9 mouse cellular contexts compared by ENCODE assay signal in the genomic region with DNA sequence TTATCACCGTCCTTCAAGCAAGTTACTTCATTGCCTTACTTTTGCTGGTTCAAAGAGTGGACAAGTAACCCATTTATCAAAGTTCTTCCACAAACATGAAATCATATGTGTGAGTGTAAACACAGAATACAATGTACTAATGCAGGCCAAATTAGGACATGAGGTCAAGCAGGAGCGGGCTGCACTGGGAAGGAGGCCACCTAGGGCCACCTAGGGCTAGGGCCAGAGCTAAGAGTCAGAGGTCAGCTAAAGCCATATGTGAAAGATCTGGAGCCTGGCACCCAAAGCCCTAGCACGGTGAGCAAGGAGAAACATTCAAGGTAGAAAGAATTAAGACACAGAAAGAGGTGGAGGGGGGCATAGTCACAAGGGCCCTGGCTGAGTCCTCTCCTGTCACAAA. TPM values are rescaled to one million over a fixed set of nuclear protein-coding genes. Genes with fewer than 3 reads are reported as not detected.
DNase-seq lines count a peak whose midpoint lies in the region; ATAC-seq and TF ChIP-seq lines count a peak whose summit lies in the region.
"Had no signal": no experiment of that assay in that cellular context is flagged by ENCODE, and none has a peak within 500 bp of the region (broad histone marks: within the 10 kb centered on the region; RNA-seq: fewer than 3 reads in every experiment).

No protein-coding gene starts in this region.

- no peak for TF ChIP-seq EP300 in stomach, postnatal 0 days (optimal IDR thresholded peaks at IDR 0.05)

- H3K27me3 ChIP-seq in heart, embryonic 12.5 days (replicated peaks): no peaks in the 10 kb centered on the region
- H3K27me3 ChIP-seq in stomach, embryonic 15.5 days (replicated peaks): no peaks in the 10 kb centered on the region
- no peaks in the 10 kb centered on the region for H3K27me3 ChIP-seq in stomach, postnatal 0 days (ENCODE audit: control insufficient read depth, insufficient read depth, low read length)
- no peaks in the 10 kb centered on the region for H3K27me3 ChIP-seq in liver, embryonic 11.5 days (replicated peaks; ENCODE audit: control insufficient read depth, insufficient read depth, low read length)

- H3K4me3 ChIP-seq in heart, embryonic 12.5 days: no peak overlapping the region
- H3K4me3 ChIP-seq in stomach, embryonic 15.5 days (replicated peaks): peak overlapping the region; percentile 86; the same call in 1 of the 2 replicates
- H3K4me3 ChIP-seq in stomach, postnatal 0 days (ENCODE audit: low read depth, low read length): no peak overlapping the region
- H3K4me3 ChIP-seq in liver, embryonic 11.5 days (ENCODE audit: low read depth, low read length): 0 out of 2 replicates have a peak overlapping the region, but pooled peaks have one; percentile 92

- H3K27ac ChIP-seq in heart, embryonic 12.5 days (ENCODE audit: poor library complexity, severe bottlenecking): no peak overlapping the region
- H3K27ac ChIP-seq in stomach, embryonic 15.5 days: no peak overlapping the region
- no peak overlapping the region for H3K27ac ChIP-seq in stomach, postnatal 0 days (replicated peaks)
- no peak overlapping the region for H3K27ac ChIP-seq in liver, embryonic 11.5 days (ENCODE audit: low read depth, low read length)

- no peaks in the 10 kb centered on the region for H3K9me3 ChIP-seq in heart, embryonic 12.5 days (replicated peaks)
- H3K9me3 ChIP-seq in stomach, embryonic 15.5 days: no peaks in the 10 kb centered on the region
- no peaks in the 10 kb centered on the region for H3K9me3 ChIP-seq in stomach, postnatal 0 days (ENCODE audit: control insufficient read depth, low read length)
- no peaks in the 10 kb centered on the region for H3K9me3 ChIP-seq in liver, embryonic 11.5 days (ENCODE audit: control insufficient read depth, low read length)

- peaks cover 42% of the 10 kb centered on the region for H3K36me3 ChIP-seq in heart, embryonic 12.5 days
- H3K36me3 ChIP-seq in stomach, embryonic 15.5 days: peaks cover 39% of the 10 kb centered on the region
- peaks cover 27% of the 10 kb centered on the region for H3K36me3 ChIP-seq in stomach, postnatal 0 days (ENCODE audit: control insufficient read depth, insufficient read depth, low read length)
- peaks cover 39% of the 10 kb centered on the region for H3K36me3 ChIP-seq in liver, embryonic 11.5 days (ENCODE audit: control insufficient read depth, insufficient read depth, low read length)

- TF ChIP-seq CTCF in stomach, postnatal 0 days (IDR thresholded peaks at IDR 0.05; ENCODE audit: low read depth): no peak

- no peak overlapping the region for H3K9ac ChIP-seq in heart, embryonic 12.5 days
- H3K9ac ChIP-seq in stomach, embryonic 15.5 days: no peak overlapping the region
- H3K9ac ChIP-seq in stomach, postnatal 0 days (ENCODE audit: low read length): no peak overlapping the region
- peak overlapping the region; percentile 89 for H3K9ac ChIP-seq in liver, embryonic 11.5 days (ENCODE audit: low read depth, low read length)

- WGBS in heart, embryonic 12.5 days: 92% methylated on average over 3 of the region's 3 CpGs
- 66% methylated on average over 3 of the region's 3 CpGs for WGBS in stomach, embryonic 15.5 days
- WGBS in stomach, postnatal 0 days: 60% methylated on average over 3 of the region's 3 CpGs
- 86% methylated on average over 3 of the region's 3 CpGs for WGBS in liver, embryonic 11.5 days

- ATAC-seq in heart, embryonic 12.5 days (ENCODE audit: insufficient number of reproducible peaks, low FRiP score): no peak
- ATAC-seq in stomach, embryonic 15.5 days (ENCODE audit: insufficient read depth, low FRiP score, low read depth): no peak
- ATAC-seq in stomach, postnatal 0 days (ENCODE audit: low FRiP score, low TSS enrichment): no peak
- no peak for ATAC-seq in liver, embryonic 11.5 days (replicated peaks; ENCODE audit: low FRiP score)

- peak overlapping the region; percentile 97 for H3K4me2 ChIP-seq in heart, embryonic 12.5 days
- no peak overlapping the region for H3K4me2 ChIP-seq in stomach, embryonic 15.5 days
- H3K4me2 ChIP-seq in stomach, postnatal 0 days (replicated peaks; ENCODE audit: low read depth): no peak overlapping the region
- H3K4me2 ChIP-seq in liver, embryonic 11.5 days: peak overlapping the region; percentile 97

- no peak for DNase-seq in heart, adult 18-20 months
- DNase-seq in stomach, postnatal 0 days (ENCODE audit: low spot score): no peak
- no peak for DNase-seq in liver, embryonic 11.5 days (ENCODE audit: low spot score)
- DNase-seq in ovary, postnatal 10 days (ENCODE audit: low spot score): no peak
- no peak for DNase-seq in right cerebral cortex, adult 18-20 months
- DNase-seq: heart, postnatal 36 days; layer of hippocampus, postnatal 36 days had no signal

- H3K4me1 ChIP-seq in heart, embryonic 12.5 days (replicated peaks): peaks cover 23% of the 10 kb centered on the region
- H3K4me1 ChIP-seq in stomach, embryonic 15.5 days: peaks cover 13% of the 10 kb centered on the region
- peaks cover 2% of the 10 kb centered on the region; the same call in 1 of the 2 replicates for H3K4me1 ChIP-seq in stomach, postnatal 0 days (replicated peaks; ENCODE audit: control insufficient read depth, insufficient read depth)
- peaks cover 21% of the 10 kb centered on the region for H3K4me1 ChIP-seq in liver, embryonic 11.5 days (replicated peaks; ENCODE audit: control insufficient read depth, insufficient read depth, low read length)

RNA-seq across cellular contexts. Expression of a gene that starts 2.3 kb away (rescaled TPM):
- polyA plus RNA-seq in heart, embryonic 12.5 days (2016; fragmentation: Nextera tagmentation; extraction: Ambion mirVana): 23.2 and 25.6 TPM in 2 replicates
- total RNA-seq in heart, adult 18-20 months (2021): 10 to 100 TPM; 10.3 to 12.0 TPM
- polyA plus RNA-seq in stomach, embryonic 15.5 days (2015; fragmentation: Nextera tagmentation; extraction: Ambion mirVana): 19.3 and 22.0 TPM in 2 replicates
- 8.2 and 10.0 TPM in 2 replicates for polyA plus RNA-seq in stomach, postnatal 0 days (2015; fragmentation: Nextera tagmentation; extraction: Ambion mirVana)
- 20.2 and 23.7 TPM in 2 replicates for polyA plus RNA-seq in liver, embryonic 11.5 days (2014; fragmentation: Nextera tagmentation; extraction: Ambion mirVana)

RNA-seq across cellular contexts. Expression of a gene that starts 29.4 kb away (rescaled TPM):
- 199 and 214 TPM in 2 replicates for polyA plus RNA-seq in heart, embryonic 12.5 days (2016; fragmentation: Nextera tagmentation; extraction: Ambion mirVana)
- total RNA-seq in heart, adult 18-20 months (2021): 100 to 1,000 TPM; 146 to 151 TPM
- polyA plus RNA-seq in stomach, embryonic 15.5 days (2015; fragmentation: Nextera tagmentation; extraction: Ambion mirVana): 220 and 221 TPM in 2 replicates
- polyA plus RNA-seq in stomach, postnatal 0 days (2015; fragmentation: Nextera tagmentation; extraction: Ambion mirVana): 171 and 175 TPM in 2 replicates
- 290 and 304 TPM in 2 replicates for polyA plus RNA-seq in liver, embryonic 11.5 days (2014; fragmentation: Nextera tagmentation; extraction: Ambion mirVana)

RNA-seq across cellular contexts. Expression of a gene that starts 38.5 kb away (rescaled TPM):
- polyA plus RNA-seq in heart, embryonic 12.5 days (2016; fragmentation: Nextera tagmentation; extraction: Ambion mirVana): 18.0 and 20.3 TPM in 2 replicates
- total RNA-seq in heart, adult 18-20 months (2021): 10 to 100 TPM; 23.7 to 26.6 TPM
- polyA plus RNA-seq in stomach, embryonic 15.5 days (2015; fragmentation: Nextera tagmentation; extraction: Ambion mirVana): 19.3 and 22.0 TPM in 2 replicates
- 10.0 and 11.2 TPM in 2 replicates for polyA plus RNA-seq in stomach, postnatal 0 days (2015; fragmentation: Nextera tagmentation; extraction: Ambion mirVana)
- polyA plus RNA-seq in liver, embryonic 11.5 days (2014; fragmentation: Nextera tagmentation; extraction: Ambion mirVana): 17.0 and 20.5 TPM in 2 replicates

RNA-seq across cellular contexts. Expression of a gene that starts 59.1 kb away (rescaled TPM):
- polyA plus RNA-seq in heart, embryonic 12.5 days (2016; fragmentation: Nextera tagmentation; extraction: Ambion mirVana): 8.7 and 9.5 TPM in 2 replicates
- 1 to 10 TPM; 5.4 to 8.8 TPM for total RNA-seq in heart, adult 18-20 months (2021)
- 8.5 and 9.6 TPM in 2 replicates for polyA plus RNA-seq in stomach, embryonic 15.5 days (2015; fragmentation: Nextera tagmentation; extraction: Ambion mirVana)
- polyA plus RNA-seq in stomach, postnatal 0 days (2015; fragmentation: Nextera tagmentation; extraction: Ambion mirVana): 3.0 and 3.2 TPM in 2 replicates
- 4.5 and 4.9 TPM in 2 replicates for polyA plus RNA-seq in liver, embryonic 11.5 days (2014; fragmentation: Nextera tagmentation; extraction: Ambion mirVana)

Comparison
In these comparisons a context has a peak if more than half of its experiments do, and no peak if none do; other contexts are left out.
1. H3K4me3 ChIP-seq: peak in stomach, embryonic 15.5 days (single experiment) and liver, embryonic 11.5 days (single experiment); none in heart, embryonic 12.5 days (single experiment) and stomach, postnatal 0 days (single experiment).
2. H3K4me2 ChIP-seq: peak in heart, embryonic 12.5 days (single experiment) and liver, embryonic 11.5 days (single experiment); none in stomach, embryonic 15.5 days (single experiment) and stomach, postnatal 0 days (single experiment).